Mouse (Mus musculus): ENCODE results near the gene Fmod. TPM values are rescaled to one million over a fixed set of nuclear protein-coding genes. Genes with fewer than 3 reads are reported as not detected.

The Fmod gene
- polyA plus RNA-seq, 1 experiment from 2014 or later = 11.1 TPM

- H3K27me3 ChIP-seq = no peaks in the 10 kb centered on the region
- peaks cover 41% of the 10 kb centered on the region for H3K4me1 ChIP-seq (replicated peaks)
- H3K9ac ChIP-seq = no peak overlapping the region
- no peak overlapping the region for H3K4me3 ChIP-seq
- H3K4me2 ChIP-seq = no peak overlapping the region
- no peak overlapping the region for H3K27ac ChIP-seq (replicated peaks)
- H3K36me3 ChIP-seq = no peaks in the 10 kb centered on the region
- ATAC-seq (ENCODE audit: low read depth) = no peak
- no peaks in the 10 kb centered on the region for H3K9me3 ChIP-seq
- 79% methylated on average over 6 of the region's 6 CpGs for WGBS
These were observed 21.8 kb downstream of the Fmod start for GRCm38 (mm10) chr1:134058870-134059269.

GRCm38 (mm10) chr1:134059739-134060695 lies 23.0 kb downstream of the Fmod start:
- H3K4me2 ChIP-seq = peak overlapping the region; percentile 77
- peaks cover 52% of the 10 kb centered on the region for H3K4me1 ChIP-seq (replicated peaks)
- H3K4me3 ChIP-seq = peak overlapping the region; percentile 39
- ATAC-seq (ENCODE audit: low read depth) = no peak
- no peaks in the 10 kb centered on the region for H3K9me3 ChIP-seq
- no peaks in the 10 kb centered on the region for H3K36me3 ChIP-seq
- 72% methylated on average over 16 of the region's 16 CpGs for WGBS
- no peaks in the 10 kb centered on the region for H3K27me3 ChIP-seq
- H3K9ac ChIP-seq = peak overlapping the region; percentile 74
- H3K27ac ChIP-seq (replicated peaks) = peak overlapping the region; percentile 97

GRCm38 (mm10) chr1:134060849-134061569 lies 24.0 kb downstream of the Fmod start:
- no peaks in the 10 kb centered on the region for H3K27me3 ChIP-seq
- ATAC-seq (ENCODE audit: low read depth) = peak; percentile 88
- under 1% methylated on average over 31 of the region's 31 CpGs for WGBS
- H3K36me3 ChIP-seq = no peaks in the 10 kb centered on the region
- peak overlapping the region; percentile 97 for H3K27ac ChIP-seq (replicated peaks)
- peak overlapping the region; percentile 77 for H3K4me2 ChIP-seq
- peak overlapping the region; percentile 39 for H3K4me3 ChIP-seq
- peak overlapping the region; percentile 74 for H3K9ac ChIP-seq
- no peaks in the 10 kb centered on the region for H3K9me3 ChIP-seq
- peaks cover 62% of the 10 kb centered on the region for H3K4me1 ChIP-seq (replicated peaks)

GRCm38 (mm10) chr1:134061915-134062314 lies 24.9 kb downstream of the Fmod start:
- Histone ChIP-seq H3K4me1 (replicated peaks) (peaks cover 70% of the 10 kb centered on the region), H3K4me2 (peak overlapping the region; percentile 77), H3K9ac (no peak overlapping the region)

GRCm38 (mm10) chr1:134062411-134063085 lies 25.5 kb downstream of the Fmod start:
- peak; percentile 52 for ATAC-seq (ENCODE audit: low read depth)
- Histone ChIP-seq H3K4me1 (replicated peaks) (peaks cover 76% of the 10 kb centered on the region), H3K9me3 (no peaks in the 10 kb centered on the region), H3K36me3 (no peaks in the 10 kb centered on the region), H3K27me3 (no peaks in the 10 kb centered on the region), H3K27ac (replicated peaks) (peak overlapping the region; percentile 97), H3K4me3 (peak overlapping the region; percentile 11; the same call in 1 of the 2 replicates), H3K9ac (peak overlapping the region; percentile 61), H3K4me2 (peak overlapping the region; percentile 77)
- WGBS = 3% methylated on average over 11 of the region's 11 CpGs

More at GRCm38 (mm10) chr1:134061915-134062314, 24.9 kb downstream of the Fmod start:
- no peaks in the 10 kb centered on the region for H3K27me3 ChIP-seq
- no peaks in the 10 kb centered on the region for H3K9me3 ChIP-seq
- no peaks in the 10 kb centered on the region for H3K36me3 ChIP-seq
- H3K4me3 ChIP-seq = no peak overlapping the region
- WGBS = 39% methylated on average over 3 of the region's 3 CpGs
- no peak for ATAC-seq (ENCODE audit: low read depth)
- peak overlapping the region; percentile 97 for H3K27ac ChIP-seq (replicated peaks)

GRCm38 (mm10) chr1:134063086-134063772 lies 26.2 kb downstream of the Fmod start:
- Histone ChIP-seq H3K4me2 (peak overlapping the region; percentile 77), H3K9ac (peak overlapping the region; percentile 61), H3K9me3 (no peaks in the 10 kb centered on the region), H3K4me3 (peak overlapping the region; percentile 11; the same call in 1 of the 2 replicates), H3K27me3 (no peaks in the 10 kb centered on the region), H3K4me1 (replicated peaks) (peaks cover 83% of the 10 kb centered on the region), H3K27ac (replicated peaks) (peak overlapping the region; percentile 97), H3K36me3 (no peaks in the 10 kb centered on the region)
- ATAC-seq (ENCODE audit: low read depth) = peak; percentile 76
- 1% methylated on average over 33 of the region's 33 CpGs for WGBS

GRCm38 (mm10) chr1:134063773-134064125 lies 26.7 kb downstream of the Fmod start:
- H3K4me3 ChIP-seq = no peak overlapping the region
- no peaks in the 10 kb centered on the region for H3K9me3 ChIP-seq
- peaks cover 83% of the 10 kb centered on the region for H3K4me1 ChIP-seq (replicated peaks)

GRCm38 (mm10) chr1:134064296-134064831 lies 27.3 kb downstream of the Fmod start:
- Histone ChIP-seq H3K27me3 (no peaks in the 10 kb centered on the region), H3K9ac (peak overlapping the region; percentile 61; the same call in 1 of the 2 replicates), H3K27ac (replicated peaks) (peak overlapping the region; percentile 97), H3K9me3 (no peaks in the 10 kb centered on the region), H3K4me3 (no peak overlapping the region), H3K4me2 (peak overlapping the region; percentile 77), H3K36me3 (no peaks in the 10 kb centered on the region), H3K4me1 (replicated peaks) (peaks cover 83% of the 10 kb centered on the region)
- WGBS = 75% methylated on average over 2 of the region's 2 CpGs
- ATAC-seq (ENCODE audit: low read depth) = no peak

More at GRCm38 (mm10) chr1:134063773-134064125, 26.7 kb downstream of the Fmod start:
- peak overlapping the region; percentile 61 for H3K9ac ChIP-seq
- no peak for ATAC-seq (ENCODE audit: low read depth)
- WGBS = 5% methylated on average over 9 of the region's 9 CpGs
- peak overlapping the region; percentile 77 for H3K4me2 ChIP-seq
- no peaks in the 10 kb centered on the region for H3K27me3 ChIP-seq
- H3K27ac ChIP-seq (replicated peaks) = peak overlapping the region; percentile 97
- no peaks in the 10 kb centered on the region for H3K36me3 ChIP-seq

- peaks cover 85% of the 10 kb centered on the region for H3K4me1 ChIP-seq (replicated peaks)
These were observed 28.3 kb downstream of the Fmod start for GRCm38 (mm10) chr1:134065241-134065809.

GRCm38 (mm10) chr1:134066554-134066953 lies 29.5 kb downstream of the Fmod start:
- Histone ChIP-seq H3K9ac (0 out of 2 replicates have a peak overlapping the region, but pooled peaks have one; percentile 23), H3K36me3 (no peaks in the 10 kb centered on the region), H3K27ac (replicated peaks) (peak overlapping the region; percentile 61), H3K27me3 (no peaks in the 10 kb centered on the region), H3K9me3 (no peaks in the 10 kb centered on the region), H3K4me1 (replicated peaks) (peaks cover 86% of the 10 kb centered on the region), H3K4me2 (no peak overlapping the region), H3K4me3 (no peak overlapping the region)
- no peak for ATAC-seq (ENCODE audit: low read depth)
- 54% methylated on average over 3 of the region's 3 CpGs for WGBS

More at GRCm38 (mm10) chr1:134065241-134065809, 28.3 kb downstream of the Fmod start:
- Histone ChIP-seq H3K4me3 (no peak overlapping the region), H3K27me3 (no peaks in the 10 kb centered on the region), H3K9ac (no peak overlapping the region), H3K27ac (replicated peaks) (peak overlapping the region; percentile 97), H3K36me3 (no peaks in the 10 kb centered on the region), H3K4me2 (no peak overlapping the region), H3K9me3 (no peaks in the 10 kb centered on the region)
- 66% methylated on average over 4 of the region's 4 CpGs for WGBS
- ATAC-seq (ENCODE audit: low read depth) = no peak

Data from neural tube, embryonic 13.5 days (tissue).